Mouse (Mus musculus): ENCODE measurements around the gene Acr.

DNA sequence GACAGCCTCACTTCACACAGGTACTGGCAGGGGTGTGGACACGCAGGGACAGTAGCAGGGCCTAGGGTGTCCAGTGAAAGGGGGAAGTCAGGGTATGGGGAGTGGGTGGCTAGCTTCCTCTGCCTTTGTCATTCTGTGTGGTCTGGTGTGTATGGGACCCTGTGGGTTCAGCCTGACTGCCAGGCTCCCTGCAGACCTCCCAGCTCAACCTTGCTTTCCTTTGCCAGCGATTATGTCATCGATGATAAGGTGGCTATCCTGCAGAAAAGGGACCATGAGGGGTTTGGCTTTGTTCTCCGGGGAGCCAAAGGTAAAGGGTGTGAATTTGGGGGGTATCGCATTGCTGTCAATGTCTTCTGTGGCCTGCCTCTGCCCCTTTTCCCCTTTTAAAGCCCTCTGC lies 36.7 kb upstream of the Acr start:
- TF ChIP-seq POLR2A (IDR thresholded peaks at IDR 0.05; ENCODE audit: control insufficient read depth, low read depth, low read length), result no peak
- no peak for TF ChIP-seq CTCF (IDR thresholded peaks at IDR 0.05; ENCODE audit: control insufficient read depth, insufficient read depth, insufficient replicate concordance, low read depth, low read length)

Data from testis, adult 2 months (tissue).